Mouse (Mus musculus) spleen, adult 2 months (tissue): ENCODE results near the gene Nhsl2. TPM values are rescaled to one million over a fixed set of nuclear protein-coding genes. Genes with fewer than 3 reads are reported as not detected.

Source experiments
- DNase-seq, 2 experiments: peaks; one replicate each; pipeline versions ENCODE4 v3.0.0 to v3.0.0-alpha.2; 2012 to 2021; ENCODE audit warnings: low spot score in 2 of 2, low read depth in 1 of 2
- H3K27ac ChIP-seq: fragments of 200-500 bp; 2 replicates; pipeline ENCODE4 v1.5.1; 2012; ENCODE audit warnings: low read length, inconsistent platforms; ENCODE audit not compliant: insufficient read depth
- H3K27me3 ChIP-seq: fragments of 200-500 bp; 2 replicates; pipeline ENCODE4 v1.6.1; 2012; ENCODE audit warnings: mild to moderate bottlenecking, moderate library complexity, low read length, inconsistent platforms; ENCODE audit not compliant: control insufficient read depth, insufficient read depth
- H3K36me3 ChIP-seq: fragments of 200-500 bp; 2 replicates; pipeline ENCODE4 v1.6.1; 2012; ENCODE audit warnings: mild to moderate bottlenecking, low read length, inconsistent platforms; ENCODE audit not compliant: control insufficient read depth, insufficient read depth
- H3K4me1 ChIP-seq: fragments of 200-500 bp; 2 replicates; pipeline ENCODE4 v1.6.1; 2011; ENCODE audit warnings: inconsistent platforms; ENCODE audit not compliant: control insufficient read depth, insufficient read depth, insufficient read length
- H3K4me3 ChIP-seq: fragments of 200-500 bp; 2 replicates; pipeline ENCODE4 v1.5.1; 2011; ENCODE audit warnings: mild to moderate bottlenecking, inconsistent platforms; ENCODE audit not compliant: insufficient read depth, insufficient read length; ENCODE audit errors: extremely low read depth
- CTCF ChIP-seq: fragments of 200-500 bp; IDR thresholded peaks from 2 replicates; pipeline ENCODE4 v1.5.1; 2011; ENCODE audit warnings: mild to moderate bottlenecking, inconsistent platforms; ENCODE audit not compliant: insufficient read depth, insufficient read length, insufficient replicate concordance; ENCODE audit errors: extremely low read depth
- POLR2A ChIP-seq: fragments of 200-500 bp; IDR thresholded peaks from 2 replicates; pipeline ENCODE4 v1.6.1; 2011; ENCODE audit warnings: low read depth, low read length, inconsistent platforms
- WGBS: fragments of 180-500 bp; shearing (Covaris S2); methylation state at CpG from one replicate; pipeline ENCODE4 v1.1.7; 2018; 5-methylcytosine and 5-hydroxymethylcytosine counted together
- polyA plus RNA-seq: library from polyadenylated mRNA; depleted of rRNA; stranded (reverse); fragments of >200 nt; gene quantifications from 2 replicates; pipeline ENCODE4 v1.2.3, GENCODE M21; 2012; rRNA removed

The Nhsl2 gene
- polyA plus RNA-seq, 1 experiment, result 1.2 TPM

DNA sequence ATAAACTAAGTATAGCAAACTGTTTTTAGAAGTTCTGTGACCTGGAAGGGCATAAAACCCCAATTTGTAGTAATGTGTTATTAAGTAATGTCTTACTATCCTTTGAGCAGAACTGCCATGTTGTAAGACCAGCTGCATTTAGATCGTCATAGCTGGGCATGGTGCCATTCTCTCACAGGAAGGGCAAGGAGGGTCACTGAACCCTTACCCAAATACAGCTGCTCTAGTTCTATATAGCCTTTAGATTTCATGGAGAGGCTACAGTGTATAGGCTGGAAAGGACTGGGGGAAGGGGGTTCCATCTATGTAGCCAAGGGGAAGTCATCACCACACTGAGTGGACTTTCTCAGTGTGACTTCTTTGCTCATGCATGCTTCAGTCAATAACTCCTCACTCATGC is 292.0 kb downstream of the Nhsl2 start:
- H3K4me1 ChIP-seq, result no peaks in the 10 kb centered on the region
- H3K36me3 ChIP-seq, result no peaks in the 10 kb centered on the region; the same call in 1 of the 2 replicates
- WGBS, result 68% methylated on average over 1 of the region's 1 CpGs
- no peak overlapping the region for H3K27ac ChIP-seq
- no peak for DNase-seq
- H3K4me3 ChIP-seq, result no peak overlapping the region
- H3K27me3 ChIP-seq, result no peaks in the 10 kb centered on the region
- no peak for TF ChIP-seq CTCF
- no peak for TF ChIP-seq POLR2A

Other genes starting within 250 kb of the Nhsl2 start
- gene Ogt, start 209.3 kb upstream of the Nhsl2 start, polyA plus RNA-seq, result 54.3 and 63.7 TPM in 2 replicates
- 36.2 and 42.0 TPM in 2 replicates for gene Cxcr3, start 115.1 kb upstream of the Nhsl2 start, polyA plus RNA-seq
- 0.31 TPM in 1 of 2 replicates, not detected in the other for gene Gm4779, start 55.0 kb upstream of the Nhsl2 start, polyA plus RNA-seq
- 0.06 TPM in 1 of 2 replicates, not detected in the other for gene 8030474K03Rik, start 54.7 kb upstream of the Nhsl2 start, polyA plus RNA-seq
- gene Rtl5, start 221.9 kb downstream of the Nhsl2 start, polyA plus RNA-seq, result 4.1 and 5.5 TPM in 2 replicates